Mouse (Mus musculus) heart, adult 2 months (tissue): ENCODE measurements at regions not wholly inside any gene's neighbourhood (a gene's known extent, or its start where the extent isn't known, plus 50 kb on each side); places are given as distances from the start of the nearest gene placed in this dataset.

Experiments
- DNase-seq, 2 experiments: peaks; one replicate each; pipeline ENCODE4 v3.0.0; 2021
- H3K27ac ChIP-seq: fragments of 200-600 bp; 2 replicates; pipeline ENCODE4 v1.8.1; 2022
- H3K27me3 ChIP-seq: fragments of 200-500 bp; 2 replicates; pipeline ENCODE4 v1.6.1; 2012; ENCODE audit warnings: mild to moderate bottlenecking, low read length, inconsistent platforms, mixed read lengths; ENCODE audit not compliant: control insufficient read depth, insufficient read depth
- H3K36me3 ChIP-seq: fragments of 200-500 bp; 2 replicates; pipeline ENCODE4 v1.6.1; 2012; ENCODE audit warnings: low read length, inconsistent platforms; ENCODE audit not compliant: control insufficient read depth, insufficient read depth
- H3K4me1 ChIP-seq: fragments of 200-500 bp; 2 replicates; pipeline ENCODE4 v1.6.1; 2011; ENCODE audit warnings: low read length; ENCODE audit not compliant: control insufficient read depth, insufficient read depth
- H3K4me3 ChIP-seq: fragments of 200-600 bp; 2 replicates; pipeline ENCODE4 v1.8.1; 2022
- H3K79me2 ChIP-seq: fragments of 200-500 bp; replicated peaks from 2 replicates; pipeline ENCODE4 v1.6.1; 2012; ENCODE audit warnings: mild to moderate bottlenecking, inconsistent platforms, low read length, moderate library complexity, mixed read lengths; ENCODE audit not compliant: control insufficient read depth, insufficient read depth
- H3K9ac ChIP-seq: fragments of 200-500 bp; 2 replicates; pipeline ENCODE4 v1.6.1; 2012; ENCODE audit warnings: low read depth, mild to moderate bottlenecking, control low read depth, inconsistent platforms, low read length, mixed read lengths
- CTCF ChIP-seq: fragments of 200-600 bp; IDR thresholded peaks from 2 replicates; pipeline ENCODE4 v1.8.1; 2022; ENCODE audit warnings: antibody characterized with exemption, mild to moderate bottlenecking, moderate library complexity
- EP300 ChIP-seq: fragments of 200-500 bp; IDR thresholded peaks from 2 replicates; pipeline ENCODE4 v1.6.1; 2011; ENCODE audit warnings: low read depth, low read length, control low read depth; ENCODE audit not compliant: insufficient read depth
- POLR2A ChIP-seq: fragments of 200-500 bp; IDR thresholded peaks from 2 replicates; pipeline ENCODE4 v1.6.1; 2011; ENCODE audit warnings: mild to moderate bottlenecking, low read depth, low read length, control low read depth; ENCODE audit not compliant: insufficient read depth
- WGBS: fragments of 180-500 bp; shearing (Covaris S2); methylation state at CpG from one replicate; pipeline ENCODE4 v1.1.7; 2018; 5-methylcytosine and 5-hydroxymethylcytosine counted together
- intact Hi-C: fragments of 180-260 bp; cut with DNase I; formaldehyde crosslinking; loops from one replicate; pipeline ENCODE4 v1.15.1; 2025

- H3K27ac ChIP-seq, result no peak overlapping the region
- 50% methylated on average over 4 of the region's 4 CpGs for WGBS
- no peaks in the 10 kb centered on the region for H3K79me2 ChIP-seq
- no peak overlapping the region for H3K4me3 ChIP-seq
- H3K27me3 ChIP-seq, result no peaks in the 10 kb centered on the region
- H3K9ac ChIP-seq, result no peak overlapping the region
- H3K36me3 ChIP-seq, result no peaks in the 10 kb centered on the region
- no peak for DNase-seq
- no peaks in the 10 kb centered on the region for H3K4me1 ChIP-seq
- no peak for TF ChIP-seq POLR2A
- TF ChIP-seq EP300, result no peak
- TF ChIP-seq CTCF, result no peak
- intact Hi-C loops, result no loop called here
These were observed 317.9 kb downstream of the Ndfip2 start for GRCm38 (mm10) chr14:105576266-105576665.

GRCm38 (mm10) chr14:105572036-105572891 lies 313.9 kb downstream of the Ndfip2 start:
- no peak overlapping the region for H3K9ac ChIP-seq
- DNase-seq, result no peak
- intact Hi-C loops, result no loop called here
- H3K27ac ChIP-seq, result no peak overlapping the region
- no peak for TF ChIP-seq POLR2A
- TF ChIP-seq CTCF, result no peak
- TF ChIP-seq EP300, result no peak
- no peaks in the 10 kb centered on the region for H3K36me3 ChIP-seq
- no peaks in the 10 kb centered on the region for H3K79me2 ChIP-seq
- H3K4me1 ChIP-seq, result no peaks in the 10 kb centered on the region
- no peaks in the 10 kb centered on the region for H3K27me3 ChIP-seq
- no peak overlapping the region for H3K4me3 ChIP-seq
- 50% methylated on average over 18 of the region's 18 CpGs for WGBS

GRCm38 (mm10) chr14:105570156-105570555 lies 311.8 kb downstream of the Ndfip2 start:
- Histone ChIP-seq H3K4me3 (no peak overlapping the region), H3K4me1 (no peaks in the 10 kb centered on the region), H3K27ac (no peak overlapping the region), H3K9ac (no peak overlapping the region), H3K27me3 (no peaks in the 10 kb centered on the region), H3K79me2 (no peaks in the 10 kb centered on the region), H3K36me3 (no peaks in the 10 kb centered on the region)
- intact Hi-C loops, result no loop called here
- 90% methylated on average over 6 of the region's 6 CpGs for WGBS
- no peak for TF ChIP-seq EP300
- no peak for TF ChIP-seq CTCF
- TF ChIP-seq POLR2A, result no peak
- DNase-seq, result no peak

GRCm38 (mm10) chr14:105565827-105566226 lies 307.5 kb downstream of the Ndfip2 start:
- no peaks in the 10 kb centered on the region for H3K27me3 ChIP-seq
- 11% methylated on average over 16 of the region's 16 CpGs for WGBS
- H3K4me1 ChIP-seq, result no peaks in the 10 kb centered on the region
- H3K36me3 ChIP-seq, result no peaks in the 10 kb centered on the region
- DNase-seq, result peak in 1 of 2 experiments; percentile 13
- H3K79me2 ChIP-seq, result no peaks in the 10 kb centered on the region
- intact Hi-C loops, result loop anchor here (10.0 kb wide), 1 partner anchor 171 kb away; no protein-coding TSS in a partner anchor
- H3K9ac ChIP-seq, result 0 out of 2 replicates have a peak overlapping the region, but pooled peaks have one; percentile 26
- no peak overlapping the region for H3K27ac ChIP-seq
- TF ChIP-seq POLR2A (no peak), EP300 (no peak), CTCF (no peak)
- H3K4me3 ChIP-seq, result peak overlapping the region; percentile 31

GRCm38 (mm10) chr14:105562843-105563242 lies 304.5 kb downstream of the Ndfip2 start:
- no peak for DNase-seq
- H3K4me1 ChIP-seq, result no peaks in the 10 kb centered on the region
- H3K27ac ChIP-seq, result no peak overlapping the region
- no peaks in the 10 kb centered on the region for H3K79me2 ChIP-seq
- no peak overlapping the region for H3K4me3 ChIP-seq
- WGBS, result 86% methylated on average over 2 of the region's 2 CpGs
- no peaks in the 10 kb centered on the region for H3K27me3 ChIP-seq
- TF ChIP-seq POLR2A, result no peak
- no peak for TF ChIP-seq EP300
- no peak for TF ChIP-seq CTCF
- intact Hi-C loops, result loop anchor here (10.0 kb wide), 1 partner anchor 168 kb away; no protein-coding TSS in a partner anchor
- H3K36me3 ChIP-seq, result no peaks in the 10 kb centered on the region
- H3K9ac ChIP-seq, result no peak overlapping the region

- TF ChIP-seq POLR2A, result no peak
- peak; percentile 58 for TF ChIP-seq CTCF
- H3K27me3 ChIP-seq, result no peaks in the 10 kb centered on the region
- H3K4me1 ChIP-seq, result no peaks in the 10 kb centered on the region
- no peaks in the 10 kb centered on the region for H3K36me3 ChIP-seq
- H3K79me2 ChIP-seq, result no peaks in the 10 kb centered on the region
- no peak overlapping the region for H3K27ac ChIP-seq
- 67% methylated on average over 3 of the region's 3 CpGs for WGBS
- intact Hi-C loops, result loop anchor here (5.0 kb wide), 1 partner anchor 340 kb away; the partner anchor contains the start of gene Spry2
- H3K4me3 ChIP-seq, result no peak overlapping the region
- no peak for DNase-seq
- no peak overlapping the region for H3K9ac ChIP-seq
These were observed 298.4 kb downstream of the Ndfip2 start for GRCm38 (mm10) chr14:105556813-105557212.
